Mouse (Mus musculus): ENCODE measurements at regions not wholly inside any gene's neighbourhood (a gene's known extent, or its start where the extent isn't known, plus 50 kb on each side); places are given as distances from the start of the nearest gene placed in this dataset.

- TF ChIP-seq EP300 (IDR thresholded peaks at IDR 0.05; ENCODE audit: insufficient read depth, low read depth, low read length) (no peak), POLR2A (IDR thresholded peaks at IDR 0.05; ENCODE audit: insufficient read depth, low read length) (no peak), CTCF (IDR thresholded peaks at IDR 0.05; ENCODE audit: low read depth, low read length) (no peak)
These were observed 97.4 kb upstream of the Isx start for GRCm38 (mm10) chr8:74775549-74775948.
